Mouse (Mus musculus) naive thymus-derived CD4-positive, alpha-beta T cell, adult 2 months (primary cell): Measurements from ENCODE around the gene Mlx.
A peak's percentile ranks its signal among the peaks of the same experiment; 100 is the strongest.

Experiments used
- DNase-seq: peaks from one replicate; pipeline ENCODE4 v3.0.0-alpha.2; 2011; ENCODE audit warnings: low read depth

Mlx gene

GRCm38 (mm10) chr11:101086756-101087681 lies at the start of gene Mlx:
Gene Mlx, plus strand, starts transcription at chr11:101087277.
- DNase-seq, result peak; percentile 93

DNA sequence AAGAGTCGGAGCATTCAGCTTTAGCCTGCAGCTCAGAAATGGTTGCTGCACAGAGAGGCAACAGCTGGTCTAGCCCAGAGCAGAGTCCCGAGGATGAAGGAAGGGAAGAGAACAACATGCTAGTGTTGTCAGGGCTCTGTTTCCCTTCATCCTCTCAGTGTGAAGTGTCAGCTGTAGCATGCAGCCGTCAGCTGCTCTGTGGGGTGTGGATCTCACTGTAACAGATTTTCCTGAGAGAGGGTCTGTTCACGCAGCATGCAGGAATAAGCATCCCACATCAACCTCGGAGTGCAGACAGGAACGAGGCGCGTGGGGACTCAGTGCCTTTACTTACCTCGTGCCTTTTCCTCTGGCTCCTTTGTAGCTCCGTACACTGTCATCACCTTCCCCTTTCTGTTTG lies 49.3 kb upstream of the Mlx start:
- DNase-seq, result no peak

DNA sequence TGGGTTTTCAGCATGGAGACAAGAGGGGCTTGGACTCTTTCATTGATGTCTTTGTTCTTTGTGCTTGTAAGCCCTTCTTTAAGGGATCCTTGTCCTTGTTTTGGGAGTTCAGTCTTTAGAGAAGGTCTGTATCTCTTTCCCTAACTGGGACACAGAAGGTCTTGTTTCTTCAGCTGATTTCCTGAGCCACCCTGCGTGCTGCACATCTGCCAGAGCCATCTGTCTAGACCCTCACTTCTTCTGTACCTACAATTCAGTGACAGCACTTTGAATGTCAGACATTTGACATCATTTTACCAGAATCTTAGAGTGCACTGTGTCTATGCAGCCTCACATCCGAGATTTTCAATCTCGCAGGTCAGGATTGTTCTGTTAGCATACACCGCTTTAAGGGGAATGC lies 41.3 kb upstream of the Mlx start:
- DNase-seq, result no peak

GRCm38 (mm10) chr11:101046440-101046839 lies 40.6 kb upstream of the Mlx start:
- peak; percentile 60 for DNase-seq

DNA sequence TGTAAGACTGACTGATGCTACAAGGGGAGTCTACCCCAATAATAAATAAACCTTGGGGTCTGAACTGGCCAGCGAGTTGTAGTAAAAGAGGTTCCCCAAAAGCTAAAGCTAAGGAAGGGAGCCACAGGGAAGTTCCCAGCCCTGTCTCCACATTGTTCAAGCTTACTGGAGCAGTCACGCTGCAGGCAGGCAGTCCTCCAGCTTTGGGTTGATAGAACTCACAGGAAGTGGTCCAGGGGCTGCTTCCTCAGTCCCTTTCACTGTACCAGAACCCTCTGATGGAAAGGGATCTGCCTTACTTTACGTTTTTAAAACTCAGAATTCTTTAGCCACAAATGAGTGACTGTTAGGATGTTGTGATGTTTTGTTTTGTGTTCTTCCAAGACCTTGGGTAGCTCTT lies 39.6 kb upstream of the Mlx start:
- no peak for DNase-seq

DNA sequence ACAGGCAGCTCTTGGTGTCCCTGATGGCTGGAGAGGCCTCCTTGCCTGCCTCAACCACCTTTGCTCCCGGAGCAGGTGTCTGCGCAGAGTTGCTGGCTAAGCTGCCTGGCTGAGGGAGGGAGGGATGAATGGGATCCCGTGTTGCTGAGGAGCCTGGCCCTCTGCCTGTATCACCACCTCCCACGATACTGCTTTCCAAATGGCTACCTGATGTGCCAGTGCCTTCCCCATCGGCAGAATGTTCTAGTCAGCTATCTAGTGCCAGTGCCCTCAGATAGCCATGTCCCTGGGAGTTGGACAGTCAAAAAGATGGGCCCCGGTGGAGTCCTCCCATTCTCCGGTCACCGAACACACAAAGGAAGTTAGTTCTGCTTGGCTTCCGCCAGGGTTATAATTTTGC lies 36.7 kb upstream of the Mlx start:
- no peak for DNase-seq

DNA sequence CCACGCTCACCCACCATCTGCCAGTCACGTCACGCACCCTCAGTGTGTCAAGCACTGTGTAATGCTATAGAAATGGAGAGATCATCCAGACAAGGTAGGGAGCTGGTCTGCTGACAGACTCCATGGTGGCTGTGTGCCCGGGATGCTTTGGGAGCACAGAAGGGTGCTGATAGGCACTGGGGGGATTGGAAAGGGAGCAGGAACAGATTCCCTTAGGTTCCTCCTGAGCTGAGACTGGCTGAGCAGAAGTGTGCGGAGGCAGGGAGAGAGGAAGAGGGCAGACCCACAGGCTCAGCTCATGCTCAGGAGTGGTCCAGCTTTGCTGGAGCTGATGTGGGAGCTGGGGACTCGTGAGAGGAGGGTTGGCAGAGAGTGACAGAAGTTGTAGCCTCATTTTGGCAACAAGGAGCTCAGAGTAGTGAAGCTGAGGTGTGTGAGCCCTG lies 36.0 kb upstream of the Mlx start:
- DNase-seq, result no peak

- no peak for DNase-seq
These were observed 35.5 kb upstream of the Mlx start for GRCm38 (mm10) chr11:101051617-101052016.

GRCm38 (mm10) chr11:101052751-101053473 lies 34.2 kb upstream of the Mlx start:
- DNase-seq, result no peak

- DNase-seq, result peak; percentile 58
These were observed 33.1 kb upstream of the Mlx start for GRCm38 (mm10) chr11:101053974-101054373.

DNA sequence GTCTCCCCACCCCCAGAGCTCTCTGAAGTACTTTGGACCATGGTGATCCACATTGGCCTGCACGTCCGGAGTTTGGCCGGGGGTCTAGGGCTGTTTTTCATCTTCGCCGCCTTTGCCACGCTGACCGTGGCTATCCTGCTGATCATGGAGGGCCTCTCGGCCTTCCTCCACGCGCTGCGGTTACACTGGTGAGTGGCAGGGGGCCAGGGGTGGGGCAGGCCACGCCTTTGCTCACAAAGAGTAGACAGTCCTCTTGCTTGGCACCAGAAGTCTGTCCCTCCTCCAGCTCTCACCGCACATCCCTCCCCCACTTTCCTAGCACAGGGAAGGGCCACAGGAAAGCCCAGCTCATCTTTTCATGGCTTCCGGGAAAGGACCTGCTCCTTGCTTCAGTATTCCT lies 31.7 kb upstream of the Mlx start:
- DNase-seq, result no peak

DNA sequence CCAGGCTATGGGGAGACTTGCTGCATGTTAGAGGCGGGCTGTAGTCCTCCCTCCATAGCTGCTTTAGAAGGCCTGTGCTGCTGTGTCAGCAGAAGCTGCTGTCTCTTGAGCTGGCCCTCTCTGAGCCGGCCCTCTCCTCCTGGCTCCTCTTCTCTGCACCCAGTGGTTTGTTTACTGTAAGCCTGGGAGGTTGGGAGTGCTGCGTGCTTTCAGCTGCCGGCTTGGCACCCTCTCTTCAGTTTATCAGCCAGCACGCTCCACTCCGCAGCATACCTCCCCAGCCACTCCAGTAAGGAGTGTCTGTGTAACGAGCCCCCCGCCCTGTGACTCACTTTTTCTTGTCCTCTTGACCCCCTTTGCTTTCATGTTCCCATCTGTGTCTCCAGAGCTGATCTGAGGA lies 30.2 kb upstream of the Mlx start:
- DNase-seq, result no peak

DNA sequence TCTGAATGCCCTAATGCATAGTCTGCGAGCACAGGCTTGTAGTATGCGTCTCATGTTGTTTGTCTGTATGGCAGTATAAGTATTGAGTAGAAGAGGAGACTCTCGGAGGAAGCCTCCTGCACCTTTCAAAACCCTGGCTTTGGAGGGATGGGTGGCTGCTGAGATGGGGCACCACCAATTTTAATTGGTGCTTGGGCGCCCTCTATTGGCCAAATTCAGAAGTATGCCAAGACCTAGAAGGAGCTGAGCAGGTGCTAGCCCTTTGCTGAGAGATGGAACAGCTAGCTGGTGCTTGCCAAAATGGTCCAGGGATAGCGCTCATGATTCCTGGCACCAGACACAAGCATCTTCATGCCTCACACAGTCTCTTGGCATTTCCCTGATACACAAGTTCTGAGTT lies 29.2 kb upstream of the Mlx start:
- peak; percentile 93 for DNase-seq

- DNase-seq, result no peak
These were observed 28.4 kb upstream of the Mlx start for GRCm38 (mm10) chr11:101058726-101059125.

DNA sequence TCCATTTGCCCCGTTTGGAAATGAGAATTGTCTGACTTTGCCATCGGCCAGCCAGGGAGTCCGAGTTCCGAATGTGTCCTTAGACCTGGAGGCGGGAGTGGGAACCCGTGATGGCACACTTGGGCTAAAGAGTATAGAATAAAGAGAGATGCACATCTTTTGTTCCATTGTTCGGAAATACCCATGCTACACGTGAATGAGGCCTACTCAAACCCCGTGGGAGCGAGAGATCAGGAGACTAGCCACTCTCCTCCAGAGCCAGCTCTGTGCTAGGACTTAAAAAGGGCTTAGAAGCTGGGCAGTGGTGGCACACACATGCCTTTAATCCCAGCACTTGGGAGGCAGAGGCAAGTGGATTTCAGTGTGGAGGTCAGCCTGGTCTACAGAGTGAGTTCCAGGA lies 27.6 kb upstream of the Mlx start:
- DNase-seq, result no peak

DNA sequence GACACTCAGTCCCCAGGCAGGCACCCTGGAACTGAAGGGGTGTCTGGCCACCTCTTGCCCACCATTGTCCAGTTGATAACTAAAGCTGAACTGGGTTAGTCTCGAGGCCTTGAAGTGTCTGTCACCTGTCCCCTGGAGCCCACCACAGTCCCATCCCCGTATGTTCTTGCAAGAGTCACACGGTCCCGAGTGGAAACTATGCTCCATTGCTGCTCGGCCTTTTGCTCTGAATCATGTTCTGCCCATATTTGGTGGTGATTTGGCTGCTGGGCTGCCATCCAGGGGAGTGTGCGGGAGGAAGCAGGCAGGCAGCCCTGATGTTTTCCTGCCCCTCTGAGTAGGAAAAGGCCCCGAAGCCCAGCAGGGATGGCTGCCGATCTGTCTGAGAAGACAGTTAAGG lies 27.0 kb upstream of the Mlx start:
- DNase-seq, result no peak

DNA sequence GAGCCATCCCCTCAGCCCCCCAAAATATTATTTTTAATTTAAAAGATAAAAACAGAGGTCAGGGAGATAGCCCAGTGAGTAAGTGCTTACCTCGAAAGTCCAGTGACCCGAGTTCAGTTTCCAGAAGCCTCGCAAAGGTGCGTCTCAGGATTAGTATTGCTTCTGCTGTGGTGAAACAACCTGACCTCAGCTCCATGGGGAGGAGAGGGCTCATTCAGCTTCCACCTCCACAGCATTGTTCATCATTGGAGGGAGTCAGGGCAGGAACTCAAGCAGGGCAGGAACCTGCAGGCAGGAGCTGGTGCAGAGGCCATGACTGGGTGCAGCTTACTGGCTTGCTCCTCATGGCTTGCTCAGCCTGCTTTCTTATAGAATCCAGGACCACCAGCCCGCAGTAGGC lies 26.0 kb upstream of the Mlx start:
- DNase-seq, result no peak

DNA sequence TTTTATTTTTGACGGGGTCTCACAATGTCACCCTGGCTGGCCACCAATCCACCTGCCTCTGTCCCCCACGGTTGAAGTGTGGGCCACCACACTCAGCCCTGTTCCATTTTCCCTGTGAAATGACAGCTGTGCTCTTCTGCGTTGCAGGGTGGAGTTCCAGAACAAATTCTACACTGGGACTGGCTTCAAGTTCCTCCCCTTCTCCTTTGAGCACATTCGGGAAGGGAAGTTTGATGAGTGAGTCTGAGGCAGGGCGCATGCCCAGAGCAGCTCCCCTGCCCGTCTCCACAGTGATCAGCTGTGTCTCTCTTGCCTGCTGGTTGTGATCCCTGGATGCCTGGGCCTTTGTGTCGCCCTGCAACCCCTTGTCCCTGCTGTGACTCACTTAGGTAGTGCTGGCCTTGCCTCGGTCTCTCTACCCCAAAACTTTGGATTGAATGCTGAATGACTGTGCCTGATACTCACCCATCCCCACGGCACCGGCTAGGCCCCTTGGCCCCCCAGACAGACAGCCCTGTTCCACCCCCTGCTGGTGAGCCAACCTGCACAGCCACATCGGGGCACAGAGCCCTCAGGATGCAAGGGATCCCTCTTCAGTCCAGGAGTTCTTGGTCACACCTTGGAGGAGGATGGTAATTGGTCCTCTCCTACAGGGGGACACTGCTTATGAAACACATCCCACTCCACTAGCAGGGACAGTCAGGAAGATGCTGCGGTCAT lies 24.8 kb upstream of the Mlx start:
- DNase-seq, result no peak

DNA sequence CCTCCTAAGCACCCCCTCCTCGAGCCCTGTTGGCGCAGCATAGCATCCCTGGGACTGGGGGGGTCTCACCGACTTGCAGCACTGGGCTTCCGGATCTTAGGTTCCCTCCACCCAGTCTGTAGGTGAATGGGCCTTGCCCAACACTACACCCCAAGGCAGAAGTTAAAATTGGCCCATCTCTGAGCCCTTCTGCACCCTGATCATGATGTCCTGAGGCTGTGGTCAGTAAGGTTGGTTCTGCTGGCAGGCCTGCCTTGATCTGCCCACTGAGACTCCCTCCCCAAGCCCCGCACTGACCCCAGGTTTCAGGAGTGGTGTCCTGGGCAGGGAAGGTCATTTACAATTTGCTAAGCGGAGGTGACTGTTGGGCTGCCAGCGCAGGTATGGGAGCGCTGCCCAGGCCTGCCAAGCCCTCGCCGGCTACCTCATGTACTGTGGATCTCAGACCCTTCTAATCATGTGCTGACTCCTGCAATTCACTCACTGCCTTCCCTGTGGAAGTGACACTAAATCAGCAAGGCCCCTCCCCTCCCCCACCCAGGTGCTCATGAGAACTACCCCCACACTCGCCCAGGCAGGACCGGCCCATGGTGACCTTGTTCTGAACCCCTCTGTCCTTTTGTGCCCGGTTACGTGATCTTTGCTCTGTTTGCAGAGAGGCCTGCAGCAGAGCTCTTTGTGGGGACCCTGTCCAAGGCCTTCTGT lies 24.0 kb upstream of the Mlx start:
- DNase-seq, result no peak

DNA sequence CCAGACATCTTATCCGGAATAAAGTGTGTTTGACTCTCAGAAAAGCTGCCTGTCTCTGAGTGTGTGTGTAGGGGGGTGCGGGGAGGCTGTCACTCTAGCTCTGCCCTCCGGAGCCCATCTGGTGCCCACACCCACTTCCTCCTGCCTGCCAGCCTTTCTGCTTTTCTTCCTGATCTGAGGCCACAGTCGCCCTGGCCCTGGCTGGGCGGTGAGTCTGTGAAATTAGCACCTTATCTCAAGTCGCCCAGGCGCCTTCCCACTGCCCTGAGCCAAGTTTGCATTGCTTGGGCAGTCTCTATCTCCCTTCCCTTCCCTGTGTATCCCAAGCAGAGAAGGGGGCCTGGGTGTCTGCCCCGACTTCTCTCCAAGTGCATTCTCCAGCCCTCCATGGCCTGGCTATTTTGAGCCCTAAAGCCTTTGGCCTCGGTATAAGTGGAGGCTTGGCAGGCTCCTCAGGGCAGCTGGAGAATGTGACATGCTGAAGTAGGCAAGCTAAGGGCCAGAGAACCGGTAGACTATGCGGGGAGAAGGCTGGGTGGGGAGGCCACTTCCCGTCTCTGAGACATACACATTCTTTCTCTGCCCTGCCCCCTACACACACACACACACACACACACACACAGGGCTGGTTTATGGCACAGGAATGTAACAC lies 23.3 kb upstream of the Mlx start:
- DNase-seq, result peak; percentile 72

GRCm38 (mm10) chr11:101064462-101064861 lies 22.6 kb upstream of the Mlx start:
- DNase-seq, result peak; percentile 39

DNA sequence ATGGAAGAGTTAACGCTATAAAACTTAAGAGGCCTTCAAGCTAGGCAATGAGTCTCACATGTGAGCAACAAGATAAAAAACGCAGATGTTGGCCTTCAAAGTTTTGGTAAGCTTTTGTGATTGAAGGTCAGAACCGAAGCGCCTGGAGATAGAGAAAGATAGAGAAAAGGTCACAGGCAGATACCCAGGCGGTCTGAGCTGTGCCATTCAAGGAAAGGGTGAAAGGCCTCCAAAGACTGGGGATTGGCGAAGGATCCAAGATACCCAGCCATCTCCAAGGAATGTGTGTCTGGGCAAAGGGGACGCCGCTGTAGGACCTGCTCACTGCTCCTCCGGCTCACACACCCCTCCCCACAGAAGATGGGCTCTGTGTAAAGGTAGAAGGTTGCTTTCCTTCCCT lies 22.1 kb upstream of the Mlx start:
- DNase-seq, result no peak
